Mouse (Mus musculus) CD4-positive naive resting alpha-beta T cell, adult 57 days (primary cell): Measurements from ENCODE around the gene Mgst2. TPM values are rescaled to one million over a fixed set of nuclear protein-coding genes. Genes with fewer than 3 reads are reported as not detected.

ENCODE experiments used
- total RNA-seq: library from RNA; stranded (reverse); gene quantifications from one replicate; pipeline ENCODE4 v1.2.4, GENCODE M21; 2023

The Mgst2 gene
- 36.0 TPM for total RNA-seq

GRCm38 (mm10) chr3:51660060-51660459 is at the start of gene Mgst2:
Gene Mgst2 (plus strand): TSS chr3:51660360.

Other genes with a start within 250 kb of the Mgst2 start
- gene Naa15, start 245.2 kb upstream of the Mgst2 start, total RNA-seq, result 112 TPM
- 38.5 TPM for gene Rab33b, start 176.4 kb upstream of the Mgst2 start, total RNA-seq
- gene Setd7, start 99.5 kb upstream of the Mgst2 start, total RNA-seq, result 74.1 TPM